Mouse (Mus musculus): Measurements from ENCODE around the gene Ralgapa1. TPM values are rescaled to one million over a fixed set of nuclear protein-coding genes. Genes with fewer than 3 reads are reported as not detected.
A peak's percentile ranks its signal among the peaks of the same experiment; 100 is the strongest.

The Ralgapa1 gene
- polyA plus RNA-seq, 1 experiment, result 34.7 TPM

GRCm38 (mm10) chr12:55820119-55820660 lies 777 bp downstream of the Ralgapa1 start:
- Histone ChIP-seq H3K36me3 (ENCODE audit: control insufficient read depth, insufficient read depth, low read length, poor library complexity, severe bottlenecking) (no peaks in the 10 kb centered on the region), H3K27me3 (ENCODE audit: control insufficient read depth, insufficient read depth, low read length, poor library complexity, severe bottlenecking) (no peaks in the 10 kb centered on the region), H3K27ac (ENCODE audit: insufficient read depth, low read length) (no peak overlapping the region)

DNA sequence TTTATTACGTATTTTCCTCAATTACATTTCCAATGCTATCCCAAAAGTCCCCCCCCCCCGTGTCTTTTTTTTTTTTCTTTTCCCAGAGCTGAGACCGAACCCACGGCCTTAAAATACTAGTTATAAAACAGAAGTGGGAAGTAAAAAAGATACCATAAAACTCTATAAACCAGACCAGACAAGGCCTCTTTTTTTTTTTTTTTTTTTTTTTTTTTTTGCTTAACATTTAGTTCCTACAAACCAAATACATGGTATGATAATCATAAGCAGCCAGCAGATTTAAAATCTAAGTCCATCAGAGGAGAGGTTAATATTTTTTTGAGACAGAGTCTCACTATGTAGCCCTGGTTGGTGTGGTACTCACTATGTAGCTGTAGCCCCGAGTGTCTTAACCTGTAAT lies 4.5 kb downstream of the Ralgapa1 start:
- Histone ChIP-seq H3K4me3 (ENCODE audit: low read depth, low read length) (no peak overlapping the region), H3K27ac (ENCODE audit: insufficient read depth, low read length) (no peak overlapping the region), H3K27me3 (ENCODE audit: control insufficient read depth, insufficient read depth, low read length, poor library complexity, severe bottlenecking) (no peaks in the 10 kb centered on the region), H3K9me3 (replicated peaks; ENCODE audit: control insufficient read depth, insufficient read depth, low read length, poor library complexity, severe bottlenecking) (no peaks in the 10 kb centered on the region), H3K4me1 (ENCODE audit: control insufficient read depth, insufficient read depth, low read length) (no peaks in the 10 kb centered on the region), H3K36me3 (ENCODE audit: control insufficient read depth, insufficient read depth, low read length, poor library complexity, severe bottlenecking) (no peaks in the 10 kb centered on the region), H3K9ac (ENCODE audit: low read depth, poor library complexity, severe bottlenecking) (no peak overlapping the region)
- no peak for TF ChIP-seq EP300 (IDR thresholded peaks at IDR 0.05; ENCODE audit: insufficient read depth, low read depth, low read length)
- no peak for TF ChIP-seq CTCF (IDR thresholded peaks at IDR 0.05; ENCODE audit: low read depth, low read length)
- TF ChIP-seq POLR2A (IDR thresholded peaks at IDR 0.05; ENCODE audit: insufficient read depth, low read length), result no peak

More at GRCm38 (mm10) chr12:55820119-55820660, 777 bp downstream of the Ralgapa1 start:
- Histone ChIP-seq H3K4me1 (ENCODE audit: control insufficient read depth, insufficient read depth, low read length) (no peaks in the 10 kb centered on the region), H3K9me3 (replicated peaks; ENCODE audit: control insufficient read depth, insufficient read depth, low read length, poor library complexity, severe bottlenecking) (no peaks in the 10 kb centered on the region), H3K9ac (ENCODE audit: low read depth, poor library complexity, severe bottlenecking) (peak overlapping the region; percentile 90), H3K4me3 (ENCODE audit: low read depth, low read length) (peak overlapping the region; percentile 83)
- TF ChIP-seq EP300 (IDR thresholded peaks at IDR 0.05; ENCODE audit: insufficient read depth, low read depth, low read length), result no peak
- TF ChIP-seq POLR2A (IDR thresholded peaks at IDR 0.05; ENCODE audit: insufficient read depth, low read length), result no peak
- no peak for TF ChIP-seq CTCF (IDR thresholded peaks at IDR 0.05; ENCODE audit: low read depth, low read length)

GRCm38 (mm10) chr12:55805035-55805434 lies 15.9 kb downstream of the Ralgapa1 start:
- Histone ChIP-seq H3K27me3 (ENCODE audit: control insufficient read depth, insufficient read depth, low read length, poor library complexity, severe bottlenecking) (no peaks in the 10 kb centered on the region), H3K4me1 (ENCODE audit: control insufficient read depth, insufficient read depth, low read length) (peaks cover 1% of the 10 kb centered on the region), H3K27ac (ENCODE audit: insufficient read depth, low read length) (no peak overlapping the region), H3K9me3 (replicated peaks; ENCODE audit: control insufficient read depth, insufficient read depth, low read length, poor library complexity, severe bottlenecking) (no peaks in the 10 kb centered on the region), H3K9ac (ENCODE audit: low read depth, poor library complexity, severe bottlenecking) (no peak overlapping the region), H3K4me3 (ENCODE audit: low read depth, low read length) (no peak overlapping the region), H3K36me3 (ENCODE audit: control insufficient read depth, insufficient read depth, low read length, poor library complexity, severe bottlenecking) (no peaks in the 10 kb centered on the region)
- TF ChIP-seq EP300 (IDR thresholded peaks at IDR 0.05; ENCODE audit: insufficient read depth, low read depth, low read length) (no peak), POLR2A (IDR thresholded peaks at IDR 0.05; ENCODE audit: insufficient read depth, low read length) (no peak), CTCF (IDR thresholded peaks at IDR 0.05; ENCODE audit: low read depth, low read length) (no peak)

- Histone ChIP-seq H3K4me3 (ENCODE audit: low read depth, low read length) (no peak overlapping the region), H3K27ac (ENCODE audit: insufficient read depth, low read length) (no peak overlapping the region), H3K4me1 (ENCODE audit: control insufficient read depth, insufficient read depth, low read length) (no peaks in the 10 kb centered on the region), H3K27me3 (ENCODE audit: control insufficient read depth, insufficient read depth, low read length, poor library complexity, severe bottlenecking) (no peaks in the 10 kb centered on the region), H3K9ac (ENCODE audit: low read depth, poor library complexity, severe bottlenecking) (no peak overlapping the region), H3K36me3 (ENCODE audit: control insufficient read depth, insufficient read depth, low read length, poor library complexity, severe bottlenecking) (no peaks in the 10 kb centered on the region), H3K9me3 (replicated peaks; ENCODE audit: control insufficient read depth, insufficient read depth, low read length, poor library complexity, severe bottlenecking) (no peaks in the 10 kb centered on the region)
- TF ChIP-seq EP300 (IDR thresholded peaks at IDR 0.05; ENCODE audit: insufficient read depth, low read depth, low read length) (no peak), CTCF (IDR thresholded peaks at IDR 0.05; ENCODE audit: low read depth, low read length) (no peak), POLR2A (IDR thresholded peaks at IDR 0.05; ENCODE audit: insufficient read depth, low read length) (no peak)
Measured at GRCm38 (mm10) chr12:55801131-55801530, 19.8 kb downstream of the Ralgapa1 start.

GRCm38 (mm10) chr12:55800144-55800543 lies 20.8 kb downstream of the Ralgapa1 start:
- no peak overlapping the region for H3K4me3 ChIP-seq (ENCODE audit: low read depth, low read length)
- H3K36me3 ChIP-seq (ENCODE audit: control insufficient read depth, insufficient read depth, low read length, poor library complexity, severe bottlenecking), result no peaks in the 10 kb centered on the region
- H3K9me3 ChIP-seq (replicated peaks; ENCODE audit: control insufficient read depth, insufficient read depth, low read length, poor library complexity, severe bottlenecking), result no peaks in the 10 kb centered on the region
- H3K9ac ChIP-seq (ENCODE audit: low read depth, poor library complexity, severe bottlenecking), result no peak overlapping the region
- no peaks in the 10 kb centered on the region for H3K27me3 ChIP-seq (ENCODE audit: control insufficient read depth, insufficient read depth, low read length, poor library complexity, severe bottlenecking)
- TF ChIP-seq EP300 (IDR thresholded peaks at IDR 0.05; ENCODE audit: insufficient read depth, low read depth, low read length), result no peak
- TF ChIP-seq POLR2A (IDR thresholded peaks at IDR 0.05; ENCODE audit: insufficient read depth, low read length), result no peak
- TF ChIP-seq CTCF (IDR thresholded peaks at IDR 0.05; ENCODE audit: low read depth, low read length), result no peak
- no peaks in the 10 kb centered on the region for H3K4me1 ChIP-seq (ENCODE audit: control insufficient read depth, insufficient read depth, low read length)
- H3K27ac ChIP-seq (ENCODE audit: insufficient read depth, low read length), result no peak overlapping the region

- Histone ChIP-seq H3K27me3 (ENCODE audit: control insufficient read depth, insufficient read depth, low read length, poor library complexity, severe bottlenecking) (no peaks in the 10 kb centered on the region), H3K27ac (ENCODE audit: insufficient read depth, low read length) (no peak overlapping the region), H3K9ac (ENCODE audit: low read depth, poor library complexity, severe bottlenecking) (no peak overlapping the region), H3K4me3 (ENCODE audit: low read depth, low read length) (no peak overlapping the region), H3K9me3 (replicated peaks; ENCODE audit: control insufficient read depth, insufficient read depth, low read length, poor library complexity, severe bottlenecking) (no peaks in the 10 kb centered on the region), H3K4me1 (ENCODE audit: control insufficient read depth, insufficient read depth, low read length) (no peaks in the 10 kb centered on the region), H3K36me3 (ENCODE audit: control insufficient read depth, insufficient read depth, low read length, poor library complexity, severe bottlenecking) (no peaks in the 10 kb centered on the region)
- TF ChIP-seq POLR2A (IDR thresholded peaks at IDR 0.05; ENCODE audit: insufficient read depth, low read length) (no peak), EP300 (IDR thresholded peaks at IDR 0.05; ENCODE audit: insufficient read depth, low read depth, low read length) (no peak), CTCF (IDR thresholded peaks at IDR 0.05; ENCODE audit: low read depth, low read length) (no peak)
Measured at GRCm38 (mm10) chr12:55798745-55799144, 22.2 kb downstream of the Ralgapa1 start.
